Mouse (Mus musculus) liver, embryonic 14.5 days (tissue): ENCODE data around the gene 2900026A02Rik. TPM values are rescaled to one million over a fixed set of nuclear protein-coding genes. Genes with fewer than 3 reads are reported as not detected.

Source experiments
- ATAC-seq: fragments of 200-750 bp; cut with Nextera tagmentation; 2 replicates; pipeline ENCODE4 v1.8.0; 2017; ENCODE audit warnings: moderate number of reproducible peaks, mild to moderate bottlenecking, moderate library complexity; ENCODE audit not compliant: insufficient read depth
- DNase-seq, 3 experiments: peaks; one replicate each; pipeline ENCODE4 v3.0.0-alpha.2; 2012 to 2013; ENCODE audit warnings: low read depth in 3 of 3, low spot score in 3 of 3
- H3K27ac ChIP-seq: fragments of 300-500 bp; sonication (generic); 2 replicates; pipeline ENCODE4 v1.5.1; 2014; ENCODE audit warnings: moderate library complexity, mild to moderate bottlenecking, control low read depth, inconsistent platforms
- H3K27me3 ChIP-seq: fragments of 300-500 bp; sonication (generic); 2 replicates; pipeline ENCODE4 v1.6.1; 2014; ENCODE audit warnings: mild to moderate bottlenecking, low read length, moderate library complexity; ENCODE audit not compliant: control insufficient read depth, insufficient read depth
- H3K36me3 ChIP-seq: fragments of 300-500 bp; sonication (generic); replicated peaks from 2 replicates; pipeline ENCODE4 v1.6.1; 2014; ENCODE audit warnings: low read depth; ENCODE audit not compliant: control insufficient read depth, insufficient read depth
- H3K4me1 ChIP-seq, 2 experiments: fragments of 200-500 bp in 1 of 2; fragments of 300-500 bp in 1 of 2; sonication (generic) in 1 of 2; replicated peaks; 2 replicates each; pipeline ENCODE4 v1.6.1; 2012 to 2014; ENCODE audit warnings: antibody characterized with exemption in 1 of 2, inconsistent platforms in 1 of 2, low read length in 1 of 2; ENCODE audit not compliant: control insufficient read depth in 2 of 2, insufficient read depth in 2 of 2
- H3K4me2 ChIP-seq: fragments of 300-500 bp; sonication (generic); 2 replicates; pipeline ENCODE4 v1.6.1; 2014; ENCODE audit warnings: low read depth, mild to moderate bottlenecking, control low read depth, moderate library complexity
- H3K4me3 ChIP-seq, 2 experiments: fragments of 200-500 bp in 1 of 2; fragments of 300-500 bp in 1 of 2; sonication (generic) in 1 of 2; 2 replicates each; pipeline ENCODE4 v1.5.1; 2012 to 2014; ENCODE audit warnings: low read depth in 2 of 2, low read length in 2 of 2, mild to moderate bottlenecking in 2 of 2, control low read depth in 1 of 2, inconsistent platforms in 1 of 2, moderate library complexity in 1 of 2; ENCODE audit not compliant: insufficient read depth in 1 of 2
- H3K9ac ChIP-seq: fragments of 300-500 bp; sonication (generic); replicated peaks from 2 replicates; pipeline ENCODE4 v1.6.1; 2014; ENCODE audit warnings: mild to moderate bottlenecking, control low read depth, moderate library complexity
- H3K9me3 ChIP-seq: fragments of 300-500 bp; sonication (generic); 2 replicates; pipeline ENCODE4 v1.6.1; 2016; ENCODE audit warnings: low read length, mixed read lengths; ENCODE audit not compliant: control insufficient read depth
- CTCF ChIP-seq: IDR thresholded peaks from 2 replicates; pipeline ENCODE4 v1.5.1; 2016; ENCODE audit warnings: antibody characterized with exemption, low read depth, control low read depth
- EP300 ChIP-seq: IDR thresholded peaks from 2 replicates; pipeline ENCODE4 v1.6.1; 2016; ENCODE audit warnings: antibody characterized with exemption, low read depth
- WGBS: fragments of 180-500 bp; shearing (Covaris S2); extraction: QIAGEN DNeasy Blood & Tissue Kit; methylation state at CpG from one replicate; pipeline ENCODE4 v1.1.7; 2014; ENCODE audit not compliant: insufficient replicate concordance; 5-methylcytosine and 5-hydroxymethylcytosine counted together
- polyA plus RNA-seq, 2 experiments: library from polyadenylated mRNA; depleted of rRNA in 1 of 2; stranded (reverse) in 1 of 2; unstranded in 1 of 2; fragments of >200 nt; fragmentation: Nextera tagmentation in 1 of 2; extraction: Ambion mirVana in 1 of 2; gene quantifications; 2 replicates each; pipeline versions ENCODE4 v1.2.1 to v1.2.3; 2012 to 2014

Gene 2900026A02Rik
- polyA plus RNA-seq, 2 experiments = 0.63 to 1.1 TPM

DNA sequence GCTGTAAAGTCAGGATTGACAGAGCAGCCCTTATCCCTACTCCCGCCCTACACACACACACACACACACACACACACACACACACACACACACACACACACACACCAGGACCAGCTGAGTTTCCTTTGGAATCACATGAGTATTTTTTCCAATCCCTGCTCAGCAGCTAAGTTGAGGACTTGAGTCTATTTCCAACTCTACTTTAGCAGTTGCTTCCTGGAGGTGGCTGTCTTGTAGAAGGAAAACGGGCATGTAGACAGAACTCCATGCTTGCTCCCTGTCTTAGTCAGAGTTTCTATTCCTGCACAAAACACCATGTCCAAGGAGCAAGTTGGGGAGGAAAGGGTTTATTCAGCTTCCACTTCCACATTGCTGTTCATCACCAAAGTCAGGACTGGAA lies 133.6 kb downstream of the 2900026A02Rik start:
- Histone ChIP-seq H3K27ac (no peak overlapping the region), H3K4me3 (no peak overlapping the region), H3K9ac (no peak overlapping the region), H3K27me3 (no peaks in the 10 kb centered on the region), H3K36me3 (no peaks in the 10 kb centered on the region), H3K4me2 (no peak overlapping the region), H3K9me3 (no peaks in the 10 kb centered on the region), H3K4me1 (no peaks in the 10 kb centered on the region)
- DNase-seq (no peak), ATAC-seq (no peak)
- 57% methylated on average over 1 of the region's 2 CpGs for WGBS
- no peak for TF ChIP-seq CTCF
- TF ChIP-seq EP300 = no peak

DNA sequence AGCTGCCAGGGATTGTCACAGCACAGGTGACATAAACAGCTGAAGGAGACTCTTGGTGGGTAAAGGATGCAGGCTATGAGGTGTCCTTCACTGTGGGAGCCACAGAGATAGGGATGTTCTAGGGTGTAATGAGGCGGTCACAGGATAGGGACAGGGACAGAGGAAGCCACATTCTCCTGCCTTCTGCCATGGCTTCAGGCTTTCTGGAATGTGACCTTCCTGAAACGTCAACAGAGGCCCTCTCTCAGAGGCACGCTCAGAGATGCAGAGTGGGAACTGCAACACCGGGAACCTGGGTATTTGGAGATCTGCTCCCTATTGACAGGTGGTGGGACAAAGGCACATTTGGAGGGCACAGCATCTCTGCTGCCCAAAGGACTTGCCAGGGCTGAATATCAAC lies 134.0 kb downstream of the 2900026A02Rik start:
- H3K4me3 ChIP-seq = no peak overlapping the region
- no peak overlapping the region for H3K27ac ChIP-seq
- H3K27me3 ChIP-seq = no peaks in the 10 kb centered on the region
- H3K4me1 ChIP-seq = no peaks in the 10 kb centered on the region
- no peak overlapping the region for H3K4me2 ChIP-seq
- H3K9ac ChIP-seq = no peak overlapping the region
- no peaks in the 10 kb centered on the region for H3K36me3 ChIP-seq
- no peak for ATAC-seq
- no peak for DNase-seq
- WGBS = 58% methylated on average over 4 of the region's 4 CpGs
- TF ChIP-seq CTCF (no peak), EP300 (no peak)
- no peaks in the 10 kb centered on the region for H3K9me3 ChIP-seq

DNA sequence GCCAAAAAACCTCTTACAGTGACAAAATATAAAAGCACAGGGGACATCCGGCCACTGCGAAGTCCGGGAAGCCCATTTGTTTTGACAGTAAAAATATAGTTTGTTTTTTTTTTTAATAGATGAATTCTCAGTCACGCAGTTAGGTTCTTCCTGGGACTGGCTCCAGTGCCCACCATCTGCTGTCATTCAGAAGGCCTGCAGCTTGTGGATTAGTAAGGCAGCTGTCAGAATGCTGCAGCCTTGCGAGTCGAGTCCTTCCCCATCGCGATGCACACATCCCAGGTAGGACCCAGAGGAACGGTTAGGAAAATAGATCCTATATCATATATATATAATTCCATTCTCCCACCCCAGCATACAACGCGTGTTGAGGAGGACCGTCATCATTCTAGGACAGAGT lies 134.6 kb downstream of the 2900026A02Rik start:
- 78% methylated on average over 12 of the region's 12 CpGs for WGBS
- no peaks in the 10 kb centered on the region for H3K36me3 ChIP-seq
- H3K27ac ChIP-seq = no peak overlapping the region
- DNase-seq (no peak), ATAC-seq (no peak)
- H3K4me3 ChIP-seq = no peak overlapping the region
- H3K9ac ChIP-seq = no peak overlapping the region
- no peak overlapping the region for H3K4me2 ChIP-seq
- H3K9me3 ChIP-seq = no peaks in the 10 kb centered on the region
- H3K4me1 ChIP-seq = no peaks in the 10 kb centered on the region
- no peak for TF ChIP-seq CTCF
- TF ChIP-seq EP300 = no peak
- no peaks in the 10 kb centered on the region for H3K27me3 ChIP-seq

DNA sequence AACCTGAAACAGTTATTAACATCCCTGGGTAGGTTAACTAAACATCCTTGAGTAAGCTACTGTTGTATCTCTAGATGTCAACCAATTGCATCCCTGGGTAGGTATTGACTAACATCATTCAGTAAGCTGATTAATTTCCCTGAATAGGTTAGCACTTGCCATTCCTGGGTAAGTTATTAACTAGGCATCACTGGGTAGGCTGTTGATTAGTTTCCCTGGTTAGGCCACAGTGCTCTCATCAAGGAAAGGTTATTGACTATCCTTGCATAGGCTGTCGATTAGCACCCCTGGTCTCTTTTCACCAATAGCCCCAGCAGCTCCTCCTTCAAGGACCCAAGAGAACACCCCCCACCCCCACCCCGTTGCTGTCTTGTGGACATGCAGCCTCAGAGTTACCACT lies 135.1 kb downstream of the 2900026A02Rik start:
- DNase-seq (no peak), ATAC-seq (no peak)
- Histone ChIP-seq H3K27me3 (no peaks in the 10 kb centered on the region), H3K4me3 (no peak overlapping the region), H3K9me3 (no peaks in the 10 kb centered on the region), H3K4me2 (no peak overlapping the region), H3K27ac (no peak overlapping the region), H3K36me3 (no peaks in the 10 kb centered on the region), H3K9ac (no peak overlapping the region), H3K4me1 (no peaks in the 10 kb centered on the region)
- 41% methylated on average over 2 of the region's 2 CpGs for WGBS
- no peak for TF ChIP-seq CTCF
- no peak for TF ChIP-seq EP300

DNA sequence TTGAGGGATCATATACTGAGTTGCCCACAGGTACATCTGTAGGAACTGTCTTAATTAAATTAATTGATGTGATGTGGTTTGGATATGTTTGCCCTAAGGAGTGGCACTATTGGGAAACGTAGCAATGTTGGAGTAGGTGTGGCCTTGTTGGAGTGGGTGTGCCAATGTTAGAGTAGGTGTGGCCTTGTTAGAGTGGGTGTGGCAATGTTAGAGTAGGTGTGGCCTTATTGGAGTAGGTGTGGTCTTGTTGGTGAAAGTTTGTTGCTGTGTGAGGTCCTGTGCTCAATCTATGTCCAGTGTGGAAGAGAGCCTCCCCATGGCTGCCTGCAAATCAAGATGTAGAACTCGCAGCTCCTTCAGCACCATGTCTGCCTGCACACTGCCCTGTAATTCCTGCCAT lies 136.7 kb downstream of the 2900026A02Rik start:
- WGBS = 44% methylated on average over 2 of the region's 2 CpGs
- no peak for ATAC-seq

More for the DNA sequence above, 136.7 kb downstream of the 2900026A02Rik start:
- H3K36me3 ChIP-seq = no peaks in the 10 kb centered on the region
- H3K27me3 ChIP-seq = no peaks in the 10 kb centered on the region
- no peak overlapping the region for H3K4me3 ChIP-seq
- no peak for DNase-seq
- H3K4me2 ChIP-seq = no peak overlapping the region
- TF ChIP-seq CTCF (no peak), EP300 (no peak)
- no peaks in the 10 kb centered on the region for H3K4me1 ChIP-seq
- no peak overlapping the region for H3K27ac ChIP-seq
- no peaks in the 10 kb centered on the region for H3K9me3 ChIP-seq
- H3K9ac ChIP-seq = no peak overlapping the region
